Mouse (Mus musculus) liver (tissue): Measurements from ENCODE around the gene Cbs.
A peak's percentile ranks its signal among the peaks of the same experiment; 100 is the strongest.

Experiments used
- DNase-seq: peaks from one replicate; pipeline ENCODE4 v3.0.0-alpha.2; 2020; ENCODE audit warnings: mixed read lengths

Cbs gene

DNA sequence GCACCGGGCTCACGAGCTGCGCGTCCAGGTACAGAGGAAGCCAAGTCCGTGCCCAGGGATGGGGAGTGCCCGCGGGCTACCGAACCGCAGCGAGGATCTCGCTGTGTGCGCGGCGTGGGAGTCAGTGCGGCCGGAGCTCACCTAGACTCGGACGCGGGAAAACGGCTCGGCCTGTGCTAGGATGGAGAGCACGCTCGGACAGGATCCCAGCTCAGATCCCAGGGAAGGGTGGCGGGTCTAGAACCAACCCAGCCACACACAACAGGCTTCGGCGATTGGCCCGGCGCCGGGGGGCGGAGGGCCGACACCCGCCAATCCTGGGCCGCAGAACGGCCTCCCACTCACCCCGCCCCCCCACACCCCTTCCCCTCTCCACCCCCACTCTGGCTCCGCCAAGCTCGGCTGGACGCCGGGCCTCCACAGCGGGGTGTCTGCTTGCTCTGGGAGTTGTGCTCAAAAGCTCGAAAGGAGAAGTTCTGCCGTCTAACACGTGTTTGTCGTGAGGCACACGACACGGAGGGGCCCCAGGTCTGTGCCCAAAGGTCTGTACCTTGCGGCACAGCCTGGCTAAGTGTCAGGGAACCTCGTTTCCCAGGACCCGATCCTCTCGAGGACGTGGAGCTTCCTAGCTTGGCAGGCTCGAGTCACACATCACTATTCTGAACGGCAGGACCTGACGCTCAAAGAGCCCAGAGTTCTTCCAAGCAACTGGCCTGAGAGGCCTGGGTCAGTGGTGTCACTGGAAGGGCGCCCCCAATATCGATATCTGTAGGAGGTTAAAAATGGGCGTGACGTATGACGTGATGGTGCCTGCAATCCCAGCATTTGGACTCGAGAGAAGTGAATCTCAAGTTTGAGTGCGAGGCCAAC lies at the start of gene Cbs:
Cbs (minus strand) TSS at position 297 of the 870 bp plus-strand sequence.
- peak; percentile 81 for DNase-seq

DNA sequence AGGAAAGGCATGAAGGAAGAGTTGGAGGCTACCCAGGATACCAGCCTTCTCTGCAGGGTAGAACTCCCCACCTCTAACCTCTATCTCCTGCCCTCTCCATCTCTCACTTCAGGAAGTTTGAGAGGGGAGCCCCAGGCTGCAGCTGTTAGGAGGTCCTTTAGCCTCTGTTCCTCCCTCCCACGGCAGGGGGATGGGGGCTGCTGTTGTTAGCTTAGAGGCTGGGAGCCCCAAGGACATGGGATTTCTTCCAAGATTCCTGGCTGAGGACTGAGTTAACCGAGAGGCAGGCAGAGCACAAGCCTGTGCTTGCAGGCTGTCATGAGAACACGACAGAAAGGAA lies 49.2 kb upstream of the Cbs start:
- peak; percentile 48 for DNase-seq

DNA sequence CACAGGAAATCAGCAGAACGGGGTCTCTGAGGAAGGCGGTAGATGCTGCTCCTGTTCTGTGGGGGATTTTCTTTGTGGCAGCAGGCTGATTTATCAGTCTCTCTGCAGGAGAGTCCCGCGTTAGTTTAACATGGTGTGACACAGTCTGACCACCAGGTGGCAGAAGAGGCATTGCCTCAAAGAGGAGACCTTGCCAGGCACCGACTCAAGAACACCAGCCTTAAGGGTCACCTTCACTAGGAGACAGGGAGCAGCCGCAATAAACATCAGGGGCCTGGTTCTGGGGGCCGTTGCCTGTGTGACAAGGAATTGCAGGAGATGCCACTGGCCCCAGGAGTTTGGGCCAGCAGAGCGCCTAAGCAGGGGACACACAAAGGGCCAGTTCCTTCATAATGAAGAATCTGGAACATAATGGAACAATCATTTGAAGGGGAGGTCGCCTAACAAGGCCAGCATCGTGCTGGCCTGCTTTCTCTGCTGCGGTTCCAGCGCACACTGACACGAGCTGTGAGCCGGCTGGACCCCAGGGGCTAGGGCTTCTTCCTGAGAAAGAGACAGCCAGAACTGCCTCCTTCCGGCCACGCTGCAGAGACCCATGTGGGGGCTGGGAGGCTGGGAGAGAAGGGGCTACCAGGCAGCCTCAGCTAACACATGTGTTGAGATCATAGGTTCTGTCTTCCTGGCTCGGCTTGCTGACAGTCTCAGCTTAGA lies 48.6 kb upstream of the Cbs start:
- DNase-seq: peak; percentile 80

DNA sequence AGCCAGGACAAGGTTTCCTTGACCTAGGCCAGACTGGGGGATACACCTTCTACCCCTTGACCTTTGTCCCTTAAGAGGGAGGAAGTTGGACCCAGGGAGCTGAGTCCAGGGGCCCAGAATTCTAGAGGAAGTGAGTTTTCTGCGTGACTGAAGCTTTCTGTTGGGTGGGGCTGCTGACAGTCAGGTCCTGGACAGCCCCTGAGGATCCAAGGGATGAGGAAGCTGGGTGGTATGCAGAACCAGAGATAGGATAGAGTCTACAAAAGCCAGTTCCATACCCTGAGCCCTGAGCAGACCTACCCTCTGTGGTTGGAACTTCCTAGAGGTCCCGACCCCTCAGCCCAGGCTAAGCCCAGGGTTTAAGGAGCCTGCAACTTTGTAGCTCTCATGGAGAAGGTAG lies 43.4 kb upstream of the Cbs start:
- DNase-seq: no peak

DNA sequence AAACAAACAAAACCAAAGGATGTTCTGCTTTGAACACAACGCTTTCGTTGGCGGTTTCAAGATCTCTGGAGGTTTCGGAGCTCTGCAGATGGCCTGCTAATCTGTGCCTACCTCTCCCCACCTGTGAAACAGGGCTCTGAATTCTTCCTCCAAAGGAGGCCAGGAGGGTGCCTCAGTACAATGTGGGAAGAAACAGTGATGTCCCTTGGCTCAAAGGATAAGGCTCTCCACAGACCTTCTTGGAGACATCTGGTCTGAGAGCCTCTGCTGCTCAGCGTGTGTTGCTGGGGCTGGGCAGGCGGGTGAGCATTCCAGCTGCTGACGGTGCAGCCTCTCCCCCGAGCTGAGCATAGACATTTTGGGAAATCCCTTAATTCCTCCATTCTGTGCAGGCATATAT lies 40.5 kb upstream of the Cbs start, which contains the start of gene Cryaa:
Cryaa (plus strand) TSS at position 301 of the 400 bp plus-strand sequence.
- DNase-seq: no peak

DNA sequence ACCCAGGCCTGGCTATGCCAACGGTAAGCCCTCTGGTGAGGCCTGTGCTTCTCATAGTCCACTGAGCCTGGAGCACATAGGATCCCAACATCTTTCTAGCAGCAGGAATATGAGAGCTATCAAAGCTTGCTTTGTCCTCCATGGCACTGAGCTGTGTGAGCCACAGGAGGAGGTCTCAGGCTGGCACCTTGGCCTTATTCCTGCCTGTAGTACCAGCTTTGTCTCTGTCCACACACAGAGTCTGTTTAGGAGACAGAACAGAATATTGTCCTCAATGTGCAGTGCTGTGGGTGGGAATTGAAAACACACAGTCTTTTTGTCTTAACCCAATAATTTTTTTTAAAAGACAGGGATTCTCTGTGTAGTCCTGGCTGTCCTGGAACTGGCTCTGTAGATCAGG lies 37.4 kb upstream of the Cbs start:
- DNase-seq: no peak

DNA sequence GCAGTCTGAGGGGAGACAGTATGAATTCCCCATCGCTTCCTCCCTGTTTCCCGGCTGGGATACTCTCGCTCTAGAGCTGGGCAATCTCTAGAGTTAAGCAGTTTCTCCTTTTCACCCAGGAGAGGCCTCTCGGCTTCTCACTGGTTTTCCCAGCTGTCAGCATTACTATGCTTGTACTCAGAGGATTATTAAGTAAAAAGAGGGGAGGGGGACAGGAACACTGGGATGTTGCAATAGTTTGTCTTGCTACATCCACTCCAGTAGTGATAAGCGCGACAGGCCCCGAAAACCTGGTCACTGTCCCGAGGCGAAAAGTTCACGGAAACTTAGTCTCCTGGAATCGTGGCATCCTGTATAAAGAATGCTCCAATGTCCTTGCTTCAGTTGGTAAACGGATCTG lies 35.2 kb upstream of the Cbs start:
- no peak for DNase-seq

DNA sequence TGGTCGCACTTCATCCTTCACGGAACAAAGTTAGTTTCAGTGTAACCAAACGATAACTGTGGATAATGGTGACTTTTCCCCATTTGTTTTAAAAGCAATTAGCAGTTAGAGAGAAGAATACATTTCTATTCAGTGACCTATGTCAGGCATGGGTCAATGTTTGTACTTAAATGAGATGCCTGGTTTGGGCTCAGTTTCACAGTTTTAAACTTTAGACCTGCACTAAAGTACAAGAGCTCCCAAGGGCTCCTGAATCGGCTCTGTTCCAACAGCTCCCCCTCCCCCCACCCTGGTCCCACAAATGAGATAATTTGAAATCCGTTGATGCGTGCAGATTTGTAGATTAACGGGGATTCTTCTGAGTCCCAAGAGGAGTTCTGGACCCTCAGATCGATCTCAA lies 34.7 kb upstream of the Cbs start:
- DNase-seq: no peak

DNA sequence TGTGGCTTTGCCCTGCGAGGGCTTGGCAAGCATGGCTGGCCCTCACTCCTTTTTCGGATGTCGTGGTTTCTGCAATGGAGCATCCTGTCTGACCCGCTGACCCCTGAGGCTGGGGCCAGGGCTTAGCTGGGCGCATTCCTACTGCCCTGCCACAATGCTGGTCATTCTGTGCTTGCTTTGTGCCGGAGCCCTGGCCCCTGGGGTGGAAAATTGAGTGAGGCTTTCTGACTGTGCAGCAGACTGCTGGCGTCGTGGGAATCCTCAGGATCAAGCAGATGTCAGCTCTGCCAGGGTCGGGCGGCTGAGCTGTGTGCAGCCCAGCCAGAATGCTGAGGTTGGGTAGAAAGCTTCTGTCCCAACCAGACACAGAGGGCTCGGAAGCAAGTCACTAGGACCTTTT lies 33.1 kb upstream of the Cbs start:
- DNase-seq: no peak

DNA sequence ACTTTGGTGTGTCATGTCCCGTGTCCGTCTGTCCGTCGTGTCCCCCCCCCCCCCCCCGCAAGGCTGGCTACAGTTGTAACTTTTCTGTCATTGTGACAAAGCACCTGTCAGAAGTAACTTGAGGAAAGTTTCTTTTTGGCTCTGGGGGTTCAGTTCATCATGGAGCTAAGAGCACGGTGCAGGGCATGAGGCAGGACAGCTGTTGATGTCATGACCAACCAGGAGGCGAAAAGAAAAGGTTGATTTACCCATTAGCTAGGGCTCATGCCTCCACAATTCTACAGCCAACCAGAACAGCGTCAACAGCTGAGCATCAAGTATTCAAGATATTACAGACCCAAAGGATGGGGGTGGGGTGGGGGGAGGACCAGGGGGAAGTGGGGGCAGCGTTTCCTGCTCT lies 31.3 kb upstream of the Cbs start:
- DNase-seq: no peak

DNA sequence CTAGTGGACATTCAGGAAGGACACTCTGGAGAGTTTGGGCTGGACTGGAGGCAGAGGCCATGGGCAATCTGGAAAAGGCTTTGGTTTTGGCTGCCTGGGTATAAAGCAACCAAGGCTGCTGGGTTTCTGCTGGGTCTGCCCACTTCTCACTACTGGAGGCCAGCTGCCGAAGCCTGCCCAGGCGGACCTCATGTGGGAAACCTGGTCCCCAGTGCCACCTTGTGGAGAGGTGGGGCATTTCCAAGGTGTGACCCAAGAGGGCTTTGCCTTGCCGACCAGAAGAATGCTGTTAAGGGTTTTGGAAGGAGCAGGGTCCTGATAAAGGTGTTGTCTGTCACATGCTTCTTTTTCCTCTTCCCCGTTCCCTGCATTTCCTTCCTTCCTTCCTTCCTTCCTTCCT lies 27.7 kb upstream of the Cbs start:
- peak; percentile 80 for DNase-seq

DNA sequence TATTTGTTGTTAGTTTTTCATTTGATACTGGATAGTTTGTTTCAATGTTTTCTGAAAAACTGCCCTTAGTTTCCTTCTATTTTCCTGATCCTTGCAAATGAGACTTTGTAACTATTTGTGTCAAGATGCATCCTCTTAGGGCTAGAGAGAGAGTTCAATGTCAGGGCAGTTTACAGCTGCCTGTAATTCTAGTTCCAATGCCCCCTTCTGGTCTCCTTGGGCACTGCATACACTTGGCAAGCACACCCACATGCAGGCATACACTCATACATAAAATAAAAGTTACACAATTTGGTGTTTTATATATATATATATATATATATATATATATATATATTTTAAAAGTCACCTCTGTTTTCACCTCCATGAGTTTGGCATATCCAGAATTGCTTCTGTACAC lies 25.8 kb upstream of the Cbs start:
- no peak for DNase-seq

DNA sequence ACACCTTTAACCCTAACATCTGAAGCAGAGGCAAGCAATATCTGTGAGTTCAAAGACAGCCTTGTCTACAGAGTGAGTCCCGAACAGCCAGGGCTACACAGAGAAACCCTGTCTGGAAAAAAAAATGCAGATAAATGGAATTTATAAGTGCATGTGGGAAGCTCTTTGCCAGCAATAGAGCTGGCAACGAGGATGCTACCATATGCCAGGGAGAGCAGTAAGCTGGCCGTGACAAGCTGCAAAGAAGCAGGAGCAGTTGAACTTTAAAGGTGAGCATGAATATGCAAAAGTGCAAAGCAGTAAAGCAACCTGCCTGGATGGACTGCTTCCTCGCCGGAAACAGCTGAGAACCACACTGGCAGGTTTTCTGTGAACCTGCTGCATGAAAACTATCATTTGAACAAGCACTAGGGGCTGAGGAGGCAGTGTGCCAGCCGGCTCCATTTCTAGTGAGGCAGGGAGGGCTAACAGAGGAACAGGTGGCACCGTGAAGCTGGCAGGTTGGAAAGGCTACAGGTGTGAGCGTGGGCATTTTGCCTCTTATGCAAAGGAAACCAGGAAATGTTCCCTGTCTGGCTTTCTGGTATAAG lies 23.7 kb upstream of the Cbs start:
- no peak for DNase-seq

DNA sequence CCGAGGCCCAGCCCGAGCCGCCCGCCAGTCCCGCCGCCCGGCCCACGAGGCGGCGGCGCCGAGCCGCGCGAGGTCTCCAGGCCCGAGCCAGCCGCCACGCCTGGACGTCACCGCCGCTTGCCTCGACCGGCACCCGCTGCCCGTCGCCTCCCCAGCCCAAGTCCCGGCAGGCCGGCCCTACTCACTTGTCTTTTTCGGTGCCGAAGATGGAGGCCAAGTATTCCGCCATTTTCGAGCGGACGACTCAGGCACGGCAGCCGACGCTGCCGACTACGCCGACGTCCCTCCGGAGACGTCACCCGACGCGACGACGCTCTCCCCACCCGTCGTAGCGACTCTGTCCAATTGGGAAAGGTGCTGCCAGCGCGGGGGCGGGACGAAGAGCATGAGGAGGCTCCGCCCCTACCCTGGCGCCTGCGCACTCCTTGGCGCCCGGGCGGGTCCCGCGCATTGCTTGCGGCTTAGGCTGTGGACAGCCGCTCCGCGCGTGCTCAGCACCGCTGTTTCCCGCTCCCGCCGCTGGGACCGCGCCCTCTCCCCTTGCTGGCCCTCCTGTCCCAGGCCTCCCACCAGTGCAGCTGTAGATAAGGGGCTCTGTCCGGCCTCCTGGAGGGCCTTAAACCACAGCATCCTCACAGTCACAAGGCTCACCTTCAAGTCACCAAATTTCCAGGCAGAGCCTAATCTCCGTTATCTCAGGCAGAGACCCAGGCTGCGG lies 21.6 kb upstream of the Cbs start, which contains the start of gene U2af1:
U2af1 (minus strand) TSS at position 425 of the 718 bp plus-strand sequence.
- DNase-seq: peak; percentile 98

DNA sequence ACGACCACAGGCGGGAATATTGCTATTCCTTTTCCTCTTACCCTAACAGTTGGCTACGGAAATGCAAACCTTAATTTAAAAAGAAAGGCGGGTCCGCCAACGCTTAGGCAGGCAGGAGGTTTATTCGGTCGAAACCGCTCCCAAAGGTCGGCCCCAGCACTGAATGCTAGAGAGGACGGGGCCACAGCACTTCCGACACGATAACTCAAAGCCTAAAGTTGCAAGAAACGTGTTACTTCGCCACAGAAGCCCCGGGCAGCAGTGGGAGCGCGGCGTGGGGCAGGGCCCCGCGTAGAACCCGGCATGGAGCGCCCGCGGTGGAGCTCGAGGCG lies 21.1 kb upstream of the Cbs start:
- no peak for DNase-seq

DNA sequence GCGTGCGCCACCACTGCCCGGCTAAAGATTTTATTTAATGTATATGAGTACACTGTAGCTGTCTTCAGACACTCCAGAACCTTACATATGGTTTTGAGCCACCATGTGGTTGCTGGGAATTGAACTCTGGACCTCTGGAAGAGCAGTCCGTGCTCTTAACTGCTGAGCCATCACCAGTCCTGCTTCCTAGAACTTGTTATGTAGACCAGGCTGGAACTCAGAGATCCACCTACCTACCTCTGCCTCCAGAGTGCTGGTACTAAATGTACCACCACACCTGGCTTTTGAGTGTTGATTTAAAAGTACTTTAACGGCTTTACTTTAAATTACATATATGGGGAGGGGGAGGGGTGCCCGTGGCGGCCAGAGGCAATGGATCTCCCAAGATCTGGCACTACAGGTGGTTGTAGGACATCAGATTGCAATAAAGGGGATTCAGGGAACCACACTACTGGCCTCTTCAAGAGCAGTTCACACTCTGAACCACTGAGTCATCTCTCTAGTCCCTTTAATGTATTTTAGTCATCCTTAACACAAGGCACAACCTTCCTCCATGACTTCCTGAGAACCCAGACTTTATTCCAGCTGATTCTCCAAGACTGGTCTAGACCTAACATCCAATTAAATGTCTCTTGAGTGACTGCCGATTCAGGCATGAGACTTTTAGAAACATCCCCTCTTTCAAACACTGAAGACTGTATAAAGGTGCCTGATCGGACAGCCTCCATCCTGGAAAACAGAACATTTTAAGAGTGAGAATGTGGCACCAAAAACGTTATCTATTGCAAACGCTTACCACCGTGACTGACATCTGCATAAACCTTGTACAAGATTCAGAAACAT lies 20.3 kb upstream of the Cbs start:
- no peak for DNase-seq

DNA sequence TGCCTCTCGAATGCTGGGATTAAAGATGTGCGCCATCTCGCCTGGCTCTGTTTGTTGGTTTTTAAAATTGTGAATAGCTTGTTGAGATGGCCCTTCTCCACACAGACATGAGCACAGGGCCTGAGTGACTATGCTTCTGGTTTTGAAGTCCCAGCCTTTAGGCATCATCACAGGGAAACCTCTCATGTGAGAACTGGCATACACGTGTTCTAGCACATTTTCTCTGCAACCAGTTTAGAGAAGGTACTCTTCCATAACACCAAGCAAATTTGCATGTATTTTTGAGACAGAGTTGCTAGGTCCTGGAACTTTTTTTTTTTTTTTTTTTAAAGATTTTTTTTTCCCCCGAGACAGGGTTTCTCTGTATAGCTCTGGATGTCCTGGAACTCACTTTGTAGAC lies 19.6 kb upstream of the Cbs start:
- no peak for DNase-seq

DNA sequence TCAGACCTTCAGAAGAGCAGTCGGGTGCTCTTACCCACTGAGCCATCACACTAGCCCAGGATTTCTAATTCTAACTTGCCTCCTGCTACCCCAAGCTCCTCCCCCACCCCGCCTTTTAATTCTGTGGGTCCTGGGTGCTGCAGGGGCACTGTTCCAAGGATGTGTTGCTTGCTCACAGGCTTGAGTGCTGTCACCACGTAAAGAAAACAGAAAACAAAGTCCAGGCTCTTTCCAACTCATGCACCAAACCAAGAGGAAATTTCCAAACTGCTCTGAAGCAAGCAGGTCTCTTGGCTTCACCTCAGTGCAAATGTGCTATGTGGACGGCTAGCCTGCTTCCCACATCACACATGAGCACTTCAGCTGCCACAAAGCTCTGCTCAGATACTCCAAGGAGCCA lies 18.3 kb upstream of the Cbs start:
- DNase-seq: no peak

DNA sequence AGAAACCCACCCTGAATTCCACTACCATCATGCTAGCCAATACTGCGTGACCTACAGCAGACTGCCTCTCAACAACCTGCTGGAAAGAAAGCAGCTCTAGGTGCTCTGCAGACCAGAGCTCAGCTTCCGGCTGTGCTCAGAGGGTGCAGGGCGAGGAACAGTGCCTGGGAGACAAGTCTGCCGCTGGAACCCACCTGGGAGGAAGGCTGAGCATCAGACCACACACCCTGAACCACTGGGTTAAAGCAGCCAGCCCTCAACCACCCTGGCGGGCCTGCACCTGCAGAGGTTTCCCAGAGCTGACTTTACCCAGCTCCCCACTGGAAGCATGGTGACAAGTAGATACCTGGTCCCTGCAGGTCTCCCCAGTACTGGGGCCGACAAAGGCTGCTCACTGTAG lies 16.2 kb upstream of the Cbs start:
- DNase-seq: no peak

DNA sequence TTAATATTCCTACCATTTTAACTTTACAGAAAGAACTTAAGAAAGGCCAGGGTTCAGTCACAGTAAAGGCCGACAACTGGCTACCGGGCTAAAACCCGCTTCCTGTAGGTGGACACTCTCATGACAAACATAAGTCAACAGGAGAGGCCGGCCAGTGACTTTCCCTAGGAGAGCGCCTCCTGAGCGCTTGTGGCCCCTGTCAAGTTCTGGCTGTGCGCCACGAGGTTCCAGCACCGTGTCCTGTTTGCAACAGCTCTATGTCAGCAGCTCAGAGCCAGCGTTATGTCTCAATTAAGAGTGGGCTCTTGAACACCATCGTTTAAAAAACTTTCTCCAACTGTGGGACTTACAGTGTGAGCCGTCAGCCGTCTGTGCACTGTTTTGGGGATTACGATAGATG lies 15.1 kb upstream of the Cbs start:
- DNase-seq: no peak

DNA sequence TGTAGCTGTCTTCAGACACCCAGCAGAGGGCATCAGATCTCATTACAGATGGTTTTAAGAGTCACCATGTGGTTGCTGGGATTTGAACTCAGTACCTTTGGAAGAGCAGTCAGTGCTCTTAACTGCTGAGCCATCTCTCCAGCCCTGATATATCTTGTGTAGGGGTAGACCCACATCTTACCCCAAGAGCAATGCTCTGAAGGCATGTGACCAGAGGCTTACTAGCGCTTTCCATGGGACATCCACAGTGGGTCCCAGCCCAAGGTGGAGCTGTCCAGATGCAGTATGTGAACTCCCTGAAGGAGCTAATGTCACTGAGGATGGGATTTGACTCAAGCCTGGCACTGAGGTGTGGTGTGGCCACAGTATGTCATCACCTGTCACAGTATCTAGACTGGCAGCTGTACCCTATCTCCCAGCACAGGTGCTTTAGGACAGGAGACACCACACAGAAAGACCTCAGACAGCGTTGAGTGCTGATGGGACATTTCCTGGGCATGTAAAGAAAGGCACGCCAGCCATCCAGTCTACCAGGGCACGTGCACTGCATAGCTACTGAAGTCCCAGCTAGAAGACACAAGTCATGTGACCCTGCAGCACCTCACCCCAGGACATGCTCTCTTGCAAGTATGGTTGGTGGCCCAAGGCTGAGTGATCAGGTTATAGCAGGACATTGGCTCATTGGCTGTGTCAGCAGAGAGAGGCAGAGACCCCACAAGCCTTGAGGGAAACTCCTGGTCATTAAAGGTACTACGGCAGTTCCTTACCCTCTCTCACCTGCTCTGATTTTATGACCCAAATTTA lies 9.4 kb upstream of the Cbs start:
- no peak for DNase-seq

DNA sequence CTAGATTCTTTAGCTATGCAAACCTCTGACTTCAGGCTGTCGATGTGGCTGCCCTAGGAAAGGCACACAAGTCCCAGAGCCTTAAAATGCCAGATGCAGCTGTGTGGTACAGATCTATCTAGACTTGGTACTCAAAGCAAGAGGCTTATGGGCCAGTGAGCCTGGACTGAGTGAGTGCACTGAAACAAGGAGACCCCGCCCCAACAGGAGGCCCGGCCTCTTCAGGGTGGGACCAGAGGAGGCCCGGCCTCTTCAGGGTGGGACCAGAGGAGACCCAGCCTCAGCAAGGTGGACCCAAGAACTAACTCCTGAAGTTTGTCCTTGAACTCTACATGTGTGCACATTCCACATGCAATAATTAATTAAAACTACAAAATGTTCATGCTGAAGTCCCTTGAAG lies 5.9 kb upstream of the Cbs start:
- DNase-seq: no peak
